Mouse (Mus musculus) right cerebral cortex, adult 2 months (tissue): ENCODE data around the gene Caskin2.
A peak's percentile ranks its signal among the peaks of the same experiment; 100 is the strongest.
"Not testable (repeated sequence)": the region's sequence is repeated elsewhere in the genome, so short reads cannot be mapped to it uniquely, and the experiment has no call there.

Source experiments
- DNase-seq, 2 experiments: peaks; one replicate each; pipeline ENCODE4 v3.0.0; 2021 to 2022; ENCODE audit warnings: low spot score in 2 of 2

Caskin2 gene

DNA sequence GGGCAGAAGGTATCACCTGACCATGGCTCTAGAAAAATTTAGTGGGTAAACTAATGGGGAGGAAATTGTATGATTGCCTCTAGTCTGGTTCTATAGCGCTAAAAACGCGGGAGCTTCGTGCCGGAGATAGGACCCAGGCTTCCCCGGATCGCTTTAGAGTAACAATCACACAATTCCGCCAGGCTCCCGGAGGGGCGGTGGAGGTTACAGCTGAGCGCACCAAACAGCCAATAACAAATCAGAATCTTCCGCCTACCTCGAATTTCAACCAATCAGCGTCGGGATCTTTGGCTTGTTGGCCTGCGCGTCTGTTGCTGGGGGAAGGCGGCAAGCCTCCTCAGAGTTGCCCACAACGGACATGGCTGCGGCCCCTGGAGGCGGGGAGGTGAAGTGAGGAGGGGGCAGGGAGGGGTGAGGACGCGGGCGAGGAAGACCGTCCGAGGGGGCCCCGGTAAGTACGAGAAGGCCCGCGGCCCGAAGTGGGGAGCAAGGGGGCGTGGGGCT lies 48.3 kb downstream of the Caskin2 start, which contains the start of gene Tmem94:
Tmem94 (plus strand) TSS at position 331 of the 504 bp plus-strand sequence.
- DNase-seq, result peak; percentile 96 to 99

DNA sequence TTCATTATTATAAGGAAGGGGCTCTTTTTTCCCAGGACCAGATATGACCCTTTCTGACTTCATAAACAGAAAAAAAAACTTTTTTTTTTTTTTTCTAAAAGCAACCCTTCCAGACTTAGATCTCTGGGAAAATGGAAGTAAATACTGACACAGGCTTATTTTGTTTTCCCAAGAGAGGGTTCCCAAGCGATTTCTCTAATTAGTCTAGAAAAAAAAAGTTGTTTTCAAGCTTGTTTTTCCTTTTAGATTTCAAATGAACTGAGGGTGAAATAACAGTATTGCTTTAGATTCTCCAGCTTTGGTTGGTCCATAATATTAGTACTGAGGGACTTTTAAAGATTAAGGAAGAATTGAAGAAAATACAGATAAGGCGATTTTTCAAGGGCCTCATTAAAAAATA lies 48.7 kb downstream of the Caskin2 start:
- no peak for DNase-seq

DNA sequence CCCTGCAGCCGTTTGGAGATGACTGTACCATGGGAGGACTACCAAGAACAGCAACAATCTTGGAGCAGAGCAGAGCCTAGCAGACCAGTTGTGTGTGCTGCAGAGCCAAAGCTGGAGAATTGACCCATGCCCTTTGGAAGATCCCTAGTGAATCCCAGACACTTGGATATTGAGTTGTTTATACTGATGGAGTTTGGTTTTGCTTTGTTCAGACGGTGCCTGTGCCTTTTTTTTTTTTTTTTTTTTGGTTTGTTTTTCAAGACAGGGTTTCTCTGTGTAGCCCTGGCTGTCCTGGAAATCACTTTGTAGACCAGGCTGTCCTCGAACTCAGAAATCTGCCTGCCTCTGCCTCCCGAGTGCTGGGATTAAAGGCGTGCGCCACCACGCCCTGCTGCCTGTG lies 51.3 kb downstream of the Caskin2 start:
- not testable (repeated sequence) for DNase-seq

DNA sequence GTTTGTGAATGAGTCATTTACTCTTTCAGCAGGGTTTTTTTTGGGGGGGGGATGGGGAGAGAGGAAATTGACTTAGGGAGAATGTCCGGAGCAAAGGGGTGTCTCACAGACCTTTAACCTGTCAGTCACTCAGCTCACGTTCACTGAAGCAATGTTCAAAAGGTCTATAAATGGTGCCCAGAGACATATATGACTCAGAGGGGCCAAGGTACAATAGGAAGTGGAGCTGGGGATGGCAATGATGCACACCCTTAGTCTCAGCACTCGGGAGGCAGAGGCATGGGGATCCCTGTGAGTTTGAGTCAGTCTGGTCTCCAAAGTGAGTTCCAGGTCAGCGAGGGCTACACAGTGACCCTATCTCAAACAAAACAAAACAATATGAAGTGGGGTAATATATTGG lies 60.0 kb downstream of the Caskin2 start:
- no peak for DNase-seq

DNA sequence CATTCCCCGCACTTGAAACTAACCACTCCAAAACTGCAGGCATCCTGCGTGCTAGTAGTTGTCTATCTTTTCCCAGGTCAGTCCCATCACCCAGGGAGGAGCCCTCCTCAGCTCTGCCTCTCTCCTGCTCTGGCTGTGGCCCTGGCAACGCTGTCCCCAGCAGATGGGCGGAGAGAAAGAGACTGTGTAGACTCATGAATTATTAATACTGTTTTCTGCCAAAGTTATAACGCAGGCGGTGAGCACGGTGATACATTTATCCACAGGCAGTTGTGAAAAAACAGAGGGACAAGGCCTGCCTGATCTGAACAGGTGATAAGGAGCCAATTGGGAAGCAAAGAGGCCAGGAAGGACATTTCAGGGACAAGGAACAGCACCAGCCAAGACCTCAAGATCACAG lies 60.8 kb downstream of the Caskin2 start:
- DNase-seq, result no peak

DNA sequence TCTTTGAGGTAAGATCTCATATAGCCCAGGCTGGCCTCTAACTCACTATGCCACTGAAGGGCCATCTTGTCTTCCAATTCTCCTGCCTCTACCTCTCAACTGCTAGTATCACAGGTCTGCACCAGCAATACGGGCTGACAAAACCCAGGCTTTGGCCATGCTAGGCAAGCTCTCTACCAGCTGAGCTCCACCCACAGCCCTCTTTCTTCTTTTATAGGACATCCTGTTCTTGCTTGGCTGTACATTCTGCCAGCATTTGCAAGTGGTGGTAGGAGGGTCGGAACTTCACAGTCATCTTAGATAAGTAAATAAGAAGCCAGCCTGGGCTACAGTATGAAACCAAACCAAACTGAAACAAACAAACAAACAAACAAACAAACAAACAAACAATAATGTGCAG lies 61.7 kb downstream of the Caskin2 start:
- DNase-seq, result no peak

DNA sequence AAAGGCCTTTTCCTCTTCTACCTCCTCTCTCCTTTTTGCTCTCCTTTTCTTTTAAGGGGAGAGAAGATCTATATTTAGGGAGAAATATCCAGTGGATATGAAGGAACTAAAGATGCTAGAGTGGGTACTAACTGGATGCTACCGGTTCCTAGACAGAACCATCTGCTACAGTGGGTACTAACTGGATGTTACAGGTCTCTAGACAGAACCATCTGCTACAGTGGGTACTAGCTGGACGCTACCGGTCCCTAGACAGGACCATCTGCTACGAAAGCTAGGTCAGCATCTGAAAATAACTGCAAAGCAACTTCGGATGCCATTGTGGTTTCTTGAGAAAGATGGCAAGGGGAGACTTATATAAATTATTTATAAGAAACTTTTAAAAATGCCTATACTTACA lies 63.6 kb downstream of the Caskin2 start:
- DNase-seq, result no peak
